Mouse (Mus musculus) 416B (cell line): ENCODE results near the gene Olfml2a.

Experiments used
- DNase-seq: peaks from one replicate; pipeline ENCODE4 v3.0.0; 2011; ENCODE audit warnings: low read depth

The Olfml2a gene

GRCm38 (mm10) chr2:38938007-38938406, 6.2 kb downstream of the Olfml2a start:
- no peak for DNase-seq

GRCm38 (mm10) chr2:38939047-38939446, 7.3 kb downstream of the Olfml2a start:
- no peak for DNase-seq

GRCm38 (mm10) chr2:38941426-38941825, 9.6 kb downstream of the Olfml2a start:
- no peak for DNase-seq

- DNase-seq = no peak
These were observed 10.1 kb downstream of the Olfml2a start for GRCm38 (mm10) chr2:38941898-38942297.

- DNase-seq = no peak
These were observed 11.4 kb downstream of the Olfml2a start for GRCm38 (mm10) chr2:38943161-38943560.

- DNase-seq = peak; percentile 61
These were observed 12.2 kb downstream of the Olfml2a start for GRCm38 (mm10) chr2:38943977-38944376.

- DNase-seq = peak; percentile 67
These were observed 12.8 kb downstream of the Olfml2a start for GRCm38 (mm10) chr2:38944460-38945161.

- peak; percentile 55 for DNase-seq
These were observed 15.8 kb downstream of the Olfml2a start for GRCm38 (mm10) chr2:38947566-38947965.

GRCm38 (mm10) chr2:38950281-38950719, 18.5 kb downstream of the Olfml2a start:
- DNase-seq = peak; percentile 37

- no peak for DNase-seq
These were observed 21.5 kb downstream of the Olfml2a start for GRCm38 (mm10) chr2:38953152-38953883.

- no peak for DNase-seq
These were observed 24.3 kb downstream of the Olfml2a start for GRCm38 (mm10) chr2:38956062-38956461.

- peak; percentile 56 for DNase-seq
These were observed 26.0 kb downstream of the Olfml2a start for GRCm38 (mm10) chr2:38957671-38958223.

- DNase-seq = no peak
These were observed 32.4 kb downstream of the Olfml2a start for GRCm38 (mm10) chr2:38964198-38964597.

- DNase-seq = no peak
These were observed 37.9 kb downstream of the Olfml2a start for GRCm38 (mm10) chr2:38969650-38970049.

GRCm38 (mm10) chr2:38970057-38970456, 38.3 kb downstream of the Olfml2a start:
- no peak for DNase-seq

- no peak for DNase-seq
These were observed 41.4 kb downstream of the Olfml2a start for GRCm38 (mm10) chr2:38973223-38973622.

- no peak for DNase-seq
These were observed 41.9 kb downstream of the Olfml2a start for GRCm38 (mm10) chr2:38973701-38974100.

GRCm38 (mm10) chr2:38974171-38974570, 42.4 kb downstream of the Olfml2a start:
- DNase-seq = peak; percentile 74

- no peak for DNase-seq
These were observed 43.4 kb downstream of the Olfml2a start for GRCm38 (mm10) chr2:38975181-38975580.

GRCm38 (mm10) chr2:38975941-38976805, 44.4 kb downstream of the Olfml2a start:
- no peak for DNase-seq

GRCm38 (mm10) chr2:38977837-38978236, 46.1 kb downstream of the Olfml2a start:
- DNase-seq = no peak

GRCm38 (mm10) chr2:38983456-38983855, 51.7 kb downstream of the Olfml2a start:
- no peak for DNase-seq
